Mouse (Mus musculus): Measurements from ENCODE around the gene Mkln1. TPM values are rescaled to one million over a fixed set of nuclear protein-coding genes. Genes with fewer than 3 reads are reported as not detected.

Mkln1 gene
- total RNA-seq, 1 experiment from 2014 or later = 164 TPM

- no peak for ATAC-seq (ENCODE audit: extremely low read depth, insufficient number of reproducible peaks, low FRiP score, poor library complexity, severe bottlenecking)
Measured at GRCm38 (mm10) chr6:31396118-31396517, 2.4 kb upstream of the Mkln1 start.

DNA sequence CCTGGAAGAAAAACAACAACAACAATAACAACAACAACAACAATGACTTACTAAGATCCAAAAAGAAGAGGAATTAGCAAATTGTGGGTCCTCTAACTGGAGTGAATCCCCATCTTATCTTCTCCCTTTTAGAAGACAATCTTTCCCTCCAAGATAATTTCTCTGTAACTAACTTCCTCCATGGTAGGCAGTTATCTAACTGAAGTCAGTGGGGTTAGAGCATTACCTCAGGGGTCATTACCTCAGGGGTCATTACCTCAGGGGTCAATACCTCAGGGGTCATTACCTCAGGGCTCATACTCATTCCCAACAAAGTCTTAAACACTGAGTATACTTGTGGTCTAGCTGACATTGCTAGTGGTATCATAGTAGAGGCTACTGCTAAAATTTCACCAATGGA, 1.2 kb upstream of the Mkln1 start:
- no peak for ATAC-seq (ENCODE audit: extremely low read depth, insufficient number of reproducible peaks, low FRiP score, poor library complexity, severe bottlenecking)

- ATAC-seq (ENCODE audit: extremely low read depth, insufficient number of reproducible peaks, low FRiP score, poor library complexity, severe bottlenecking) = no peak
Measured at GRCm38 (mm10) chr6:31397775-31398430, 632 bp upstream of the Mkln1 start.

- ATAC-seq (ENCODE audit: extremely low read depth, insufficient number of reproducible peaks, low FRiP score, poor library complexity, severe bottlenecking) = no peak
Measured at GRCm38 (mm10) chr6:31399206-31399549, 643 bp downstream of the Mkln1 start.

DNA sequence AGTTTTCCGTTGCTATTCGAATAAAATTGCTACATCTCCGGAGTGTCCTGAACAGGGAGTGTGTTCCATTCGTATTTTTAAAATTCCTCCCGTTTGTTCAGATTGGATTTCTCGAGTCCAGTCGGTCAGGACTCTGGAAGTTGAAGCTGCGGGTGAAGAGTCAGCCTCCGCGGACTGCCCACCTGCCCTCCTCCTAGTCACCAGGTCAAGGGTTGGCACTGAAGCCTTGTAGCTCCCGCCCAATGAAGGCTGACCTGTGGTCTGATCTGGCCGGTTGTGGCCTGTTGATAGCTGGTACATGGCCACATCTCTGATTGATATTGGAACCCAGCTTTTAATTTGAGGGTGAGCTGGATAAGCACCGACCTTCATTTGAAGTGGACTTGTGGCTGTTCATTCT, 1.0 kb downstream of the Mkln1 start:
- no peak for ATAC-seq (ENCODE audit: extremely low read depth, insufficient number of reproducible peaks, low FRiP score, poor library complexity, severe bottlenecking)

- no peak for ATAC-seq (ENCODE audit: extremely low read depth, insufficient number of reproducible peaks, low FRiP score, poor library complexity, severe bottlenecking)
Measured at GRCm38 (mm10) chr6:31411017-31411416, 12.5 kb downstream of the Mkln1 start.

DNA sequence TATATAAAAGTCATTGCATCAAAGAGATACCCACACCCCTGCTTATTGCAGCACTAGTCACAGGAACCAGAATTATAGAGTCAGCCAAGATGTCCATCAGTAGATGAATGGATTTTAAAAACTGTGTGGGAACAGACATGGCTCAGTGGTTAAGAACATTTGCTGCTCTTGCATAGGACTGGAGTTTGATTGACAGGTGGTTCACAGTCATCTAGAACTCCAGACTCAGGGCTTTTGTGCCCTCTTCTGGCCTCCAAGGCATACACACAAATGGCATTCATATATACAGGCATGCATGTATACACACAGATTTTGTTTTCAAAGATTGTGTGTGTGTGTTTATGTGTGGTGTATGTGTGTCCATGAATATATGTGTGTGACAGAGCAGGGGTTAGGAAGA, 14.0 kb downstream of the Mkln1 start:
- ATAC-seq (ENCODE audit: extremely low read depth, insufficient number of reproducible peaks, low FRiP score, poor library complexity, severe bottlenecking) = peak; percentile 63; the same call in 1 of the 2 replicates

- no peak for ATAC-seq (ENCODE audit: extremely low read depth, insufficient number of reproducible peaks, low FRiP score, poor library complexity, severe bottlenecking)
Measured at GRCm38 (mm10) chr6:31413556-31413955, 15.0 kb downstream of the Mkln1 start.

DNA sequence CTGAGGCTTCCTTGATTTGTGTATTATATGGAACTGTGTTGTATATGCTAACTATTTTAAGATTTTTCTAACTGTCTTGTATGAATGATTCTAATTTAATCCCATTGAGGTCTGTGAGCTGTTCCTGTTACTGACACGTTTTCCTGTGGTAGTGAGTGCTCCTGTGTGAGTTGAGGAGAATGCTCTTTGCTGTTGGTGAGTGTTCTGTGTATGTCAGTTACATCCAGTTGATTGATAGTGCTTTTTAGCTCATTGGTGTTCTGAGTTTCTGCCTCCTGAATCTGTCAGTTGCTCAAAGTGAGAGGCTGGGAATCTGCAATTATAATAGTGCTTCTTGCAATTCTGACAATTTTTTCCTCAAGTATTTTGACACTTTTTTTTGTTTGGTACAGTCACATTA, 15.8 kb downstream of the Mkln1 start:
- no peak for ATAC-seq (ENCODE audit: extremely low read depth, insufficient number of reproducible peaks, low FRiP score, poor library complexity, severe bottlenecking)

GRCm38 (mm10) chr6:31425428-31425827, 26.9 kb downstream of the Mkln1 start:
- no peak for ATAC-seq (ENCODE audit: extremely low read depth, insufficient number of reproducible peaks, low FRiP score, poor library complexity, severe bottlenecking)

- ATAC-seq (ENCODE audit: extremely low read depth, insufficient number of reproducible peaks, low FRiP score, poor library complexity, severe bottlenecking) = no peak
Measured at GRCm38 (mm10) chr6:31437264-31437663, 38.7 kb downstream of the Mkln1 start.

- ATAC-seq (ENCODE audit: extremely low read depth, insufficient number of reproducible peaks, low FRiP score, poor library complexity, severe bottlenecking) = no peak
Measured at GRCm38 (mm10) chr6:31445258-31445657, 46.7 kb downstream of the Mkln1 start.

- ATAC-seq (ENCODE audit: extremely low read depth, insufficient number of reproducible peaks, low FRiP score, poor library complexity, severe bottlenecking) = 0 out of 2 replicates have a peak, but pooled peaks have one; percentile 33
Measured at GRCm38 (mm10) chr6:31453735-31454134, 55.2 kb downstream of the Mkln1 start.

GRCm38 (mm10) chr6:31455376-31455775, 56.8 kb downstream of the Mkln1 start:
- ATAC-seq (ENCODE audit: extremely low read depth, insufficient number of reproducible peaks, low FRiP score, poor library complexity, severe bottlenecking) = no peak

DNA sequence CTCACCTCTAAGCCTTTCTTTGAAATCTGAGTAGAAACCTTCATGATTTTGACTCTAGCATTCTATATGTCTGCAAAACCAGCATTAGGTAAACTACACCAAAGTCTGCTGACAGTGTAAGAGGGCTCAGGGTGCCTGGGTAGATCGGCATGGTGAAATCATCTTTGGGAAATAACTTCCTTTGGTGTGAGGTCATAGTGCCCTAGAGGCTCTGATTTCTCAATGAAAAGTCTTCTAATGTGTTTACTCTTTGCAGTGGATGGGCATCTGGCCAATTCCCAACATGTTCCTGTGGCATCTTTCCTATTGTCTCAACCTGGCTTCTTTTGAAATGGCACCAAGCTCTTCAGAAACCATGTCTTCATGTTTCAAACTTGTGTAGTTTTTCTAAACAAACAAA, 58.5 kb downstream of the Mkln1 start:
- no peak for ATAC-seq (ENCODE audit: extremely low read depth, insufficient number of reproducible peaks, low FRiP score, poor library complexity, severe bottlenecking)

DNA sequence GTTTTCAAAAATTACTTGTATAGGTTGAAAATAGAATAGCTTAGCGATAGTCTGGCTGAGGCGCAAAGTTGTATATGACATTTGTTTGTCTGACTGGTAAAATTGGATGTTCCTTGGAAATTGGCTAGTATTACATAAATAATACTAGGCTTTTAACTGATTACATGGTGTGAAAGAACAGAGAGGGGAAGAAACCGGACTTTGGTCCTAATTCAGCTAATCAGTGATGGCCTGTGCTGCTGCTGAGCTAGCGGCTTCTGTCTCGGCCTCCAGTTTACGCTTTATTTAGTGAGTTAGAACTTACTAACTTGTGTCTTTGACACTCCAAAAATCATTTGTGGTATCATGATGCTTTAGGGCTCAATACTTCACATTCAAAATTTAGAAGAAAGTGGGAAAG, 70.9 kb downstream of the Mkln1 start:
- ATAC-seq (ENCODE audit: extremely low read depth, insufficient number of reproducible peaks, low FRiP score, poor library complexity, severe bottlenecking) = no peak

DNA sequence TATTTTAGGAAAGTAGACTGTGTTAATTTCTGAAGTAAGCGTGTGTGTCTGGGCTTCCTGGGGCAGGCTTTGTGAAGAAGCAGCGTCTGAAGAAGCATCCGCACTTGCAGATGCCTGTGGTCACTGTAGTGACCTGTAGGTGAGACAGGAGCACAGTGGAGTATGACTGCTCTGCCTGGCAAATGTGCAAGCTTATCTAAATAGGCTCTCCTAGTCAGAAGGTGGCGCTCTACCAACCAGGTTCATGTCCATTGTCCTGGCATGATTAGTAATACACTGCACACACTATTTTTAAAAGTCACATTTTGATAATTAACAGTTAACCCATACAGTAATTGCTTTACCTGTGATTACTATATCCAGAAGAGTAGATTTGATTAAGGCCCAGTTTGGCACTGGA, 79.7 kb downstream of the Mkln1 start:
- ATAC-seq (ENCODE audit: extremely low read depth, insufficient number of reproducible peaks, low FRiP score, poor library complexity, severe bottlenecking) = no peak

- ATAC-seq (ENCODE audit: extremely low read depth, insufficient number of reproducible peaks, low FRiP score, poor library complexity, severe bottlenecking) = no peak
Measured at GRCm38 (mm10) chr6:31480008-31480407, 81.5 kb downstream of the Mkln1 start.

DNA sequence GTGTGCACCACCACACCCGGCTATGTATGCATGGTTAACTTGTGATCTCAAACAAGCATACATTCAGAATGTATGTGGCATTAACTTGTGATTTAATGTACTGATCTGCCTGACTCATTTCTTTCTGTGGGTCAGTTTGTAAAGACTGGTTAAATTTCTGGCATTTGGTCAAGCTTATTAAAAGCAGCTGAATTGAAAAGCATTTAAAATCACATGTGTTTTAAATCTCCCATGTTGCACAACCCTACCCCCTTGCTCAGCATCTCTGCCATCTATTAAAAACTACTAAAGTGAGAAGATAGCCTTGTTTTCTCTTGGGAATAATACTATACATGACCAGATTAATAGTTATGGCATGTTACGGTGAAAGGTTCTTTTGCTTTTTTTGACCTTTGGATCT, 88.1 kb downstream of the Mkln1 start:
- no peak for ATAC-seq (ENCODE audit: extremely low read depth, insufficient number of reproducible peaks, low FRiP score, poor library complexity, severe bottlenecking)

DNA sequence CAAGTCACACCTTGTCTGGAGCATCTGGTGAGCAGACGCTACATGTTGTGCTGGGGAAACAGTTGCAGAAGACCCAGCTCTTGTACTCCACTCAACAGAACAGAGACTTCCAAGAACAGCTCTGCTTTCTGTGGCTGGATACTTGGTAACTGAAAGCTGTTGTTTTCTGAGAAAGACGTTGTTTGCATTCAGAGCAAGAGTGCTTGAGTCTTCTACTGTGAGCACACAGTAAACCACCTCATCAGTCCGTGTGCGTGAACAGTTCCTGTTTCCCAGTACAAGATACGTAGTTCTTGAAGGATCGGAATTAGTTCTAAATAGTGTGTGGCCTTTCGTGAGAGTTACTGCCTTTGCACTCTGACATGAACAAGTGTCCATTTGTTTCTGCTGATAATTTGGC, 91.4 kb downstream of the Mkln1 start:
- no peak for ATAC-seq (ENCODE audit: extremely low read depth, insufficient number of reproducible peaks, low FRiP score, poor library complexity, severe bottlenecking)

- ATAC-seq (ENCODE audit: extremely low read depth, insufficient number of reproducible peaks, low FRiP score, poor library complexity, severe bottlenecking) = no peak
Measured at GRCm38 (mm10) chr6:31495122-31495731, 96.7 kb downstream of the Mkln1 start.
